Mouse (Mus musculus): Measurements from ENCODE around the gene Dis3l2. TPM values are rescaled to one million over a fixed set of nuclear protein-coding genes. Genes with fewer than 3 reads are reported as not detected.

The Dis3l2 gene
- polyA plus RNA-seq, 1 experiment from 2014 or later: 8.8 TPM

DNA sequence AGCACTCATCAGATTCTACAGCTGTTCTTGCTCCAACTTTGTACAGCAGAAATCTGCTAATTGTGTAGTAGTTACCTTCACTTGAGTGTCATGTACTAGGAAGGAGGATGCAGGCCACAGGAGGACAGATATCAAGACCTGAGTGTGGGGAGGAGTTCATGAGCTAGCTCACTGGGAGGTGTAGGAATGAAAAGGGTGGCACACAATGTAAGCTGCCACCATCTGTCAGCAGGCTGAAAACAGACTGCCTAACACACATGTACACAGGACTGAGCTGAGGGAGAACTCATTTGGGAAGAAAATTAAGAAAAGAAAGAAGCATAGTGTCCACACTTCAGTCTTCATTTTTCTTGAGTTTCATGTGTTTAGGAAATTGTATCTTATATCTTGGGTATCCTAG is 282.8 kb downstream of the Dis3l2 start:
- Histone ChIP-seq H3K4me2 (no peak overlapping the region), H3K9me3 (replicated peaks) (no peaks in the 10 kb centered on the region), H3K27ac (no peak overlapping the region), H3K36me3 (peaks cover 3% of the 10 kb centered on the region; the same call in 1 of the 2 replicates), H3K27me3 (no peaks in the 10 kb centered on the region), H3K4me3 (replicated peaks) (no peak overlapping the region), H3K4me1 (replicated peaks) (no peaks in the 10 kb centered on the region), H3K9ac (no peak overlapping the region)
- ATAC-seq (ENCODE audit: low read depth): no peak
- no peak for DNase-seq

GRCm38 (mm10) chr1:86992849-86993248 is 289.2 kb downstream of the Dis3l2 start:
- DNase-seq (no peak), ATAC-seq (ENCODE audit: low read depth) (no peak)
- peaks cover 4% of the 10 kb centered on the region; the same call in 1 of the 2 replicates for H3K4me1 ChIP-seq (replicated peaks)
- no peak overlapping the region for H3K4me3 ChIP-seq (replicated peaks)
- H3K36me3 ChIP-seq: peaks cover 3% of the 10 kb centered on the region; the same call in 1 of the 2 replicates
- 62% methylated on average over 5 of the region's 5 CpGs for WGBS (ENCODE audit: insufficient replicate concordance)
- H3K4me2 ChIP-seq: no peak overlapping the region
- no peaks in the 10 kb centered on the region for H3K9me3 ChIP-seq (replicated peaks)
- H3K27ac ChIP-seq: no peak overlapping the region
- no peaks in the 10 kb centered on the region for H3K27me3 ChIP-seq
- H3K9ac ChIP-seq: no peak overlapping the region

GRCm38 (mm10) chr1:86994023-86994422 is 290.4 kb downstream of the Dis3l2 start:
- H3K27ac ChIP-seq: no peak overlapping the region
- H3K27me3 ChIP-seq: no peaks in the 10 kb centered on the region
- DNase-seq (no peak), ATAC-seq (ENCODE audit: low read depth) (no peak)
- H3K4me3 ChIP-seq (replicated peaks): no peak overlapping the region
- peaks cover 3% of the 10 kb centered on the region; the same call in 1 of the 2 replicates for H3K36me3 ChIP-seq
- no peak overlapping the region for H3K4me2 ChIP-seq
- H3K9me3 ChIP-seq (replicated peaks): no peaks in the 10 kb centered on the region
- H3K4me1 ChIP-seq (replicated peaks): peaks cover 4% of the 10 kb centered on the region; the same call in 1 of the 2 replicates
- H3K9ac ChIP-seq: no peak overlapping the region

DNA sequence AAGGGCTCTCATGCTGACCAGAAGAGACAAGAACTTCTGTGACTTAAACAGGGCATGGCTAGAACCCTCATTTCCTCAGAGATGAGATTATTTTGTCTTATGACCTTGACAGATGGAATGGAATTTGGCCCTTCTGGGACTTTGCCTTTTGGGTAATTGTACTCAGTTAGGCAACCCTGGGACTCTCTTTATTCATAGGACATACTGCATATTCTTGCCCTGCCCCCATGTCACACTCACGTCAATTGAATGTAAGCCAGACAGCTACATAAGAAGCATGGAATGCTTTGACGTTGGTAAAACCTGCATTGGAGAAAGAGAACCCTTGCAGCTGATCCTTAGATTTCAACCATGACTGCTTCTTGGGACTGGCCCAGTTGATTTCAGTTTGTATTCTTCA is 294.4 kb downstream of the Dis3l2 start:
- no peak overlapping the region for H3K27ac ChIP-seq
- peaks cover 4% of the 10 kb centered on the region; the same call in 1 of the 2 replicates for H3K4me1 ChIP-seq (replicated peaks)
- H3K27me3 ChIP-seq: no peaks in the 10 kb centered on the region
- DNase-seq (no peak), ATAC-seq (ENCODE audit: low read depth) (no peak)
- H3K4me3 ChIP-seq (replicated peaks): no peak overlapping the region
- 69% methylated on average over 2 of the region's 2 CpGs for WGBS (ENCODE audit: insufficient replicate concordance)
- H3K4me2 ChIP-seq: no peak overlapping the region
- no peaks in the 10 kb centered on the region for H3K36me3 ChIP-seq
- H3K9me3 ChIP-seq (replicated peaks): no peaks in the 10 kb centered on the region
- no peak overlapping the region for H3K9ac ChIP-seq

DNA sequence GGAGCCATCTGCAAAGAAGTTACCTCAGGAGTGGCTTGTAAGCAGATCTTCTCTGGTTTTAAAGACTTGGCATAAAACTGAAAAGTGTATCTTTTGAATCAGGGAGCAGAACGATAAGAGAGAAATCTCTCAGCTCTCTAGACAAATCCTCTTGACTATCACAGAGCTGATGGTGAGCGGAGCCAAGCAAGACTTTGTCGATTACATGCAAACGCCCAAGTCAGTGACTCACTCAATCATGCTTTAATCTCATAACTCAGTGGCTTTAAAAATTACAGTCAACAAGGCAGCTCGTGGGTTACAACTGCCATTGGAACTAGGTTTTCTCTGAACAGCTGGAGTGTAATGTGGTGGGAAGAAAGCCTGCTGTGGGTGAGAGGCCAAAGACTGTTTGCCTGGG is 297.8 kb downstream of the Dis3l2 start:
- Histone ChIP-seq H3K27me3 (no peaks in the 10 kb centered on the region), H3K4me3 (replicated peaks) (no peak overlapping the region), H3K27ac (no peak overlapping the region), H3K36me3 (no peaks in the 10 kb centered on the region), H3K9me3 (replicated peaks) (no peaks in the 10 kb centered on the region), H3K4me1 (replicated peaks) (peaks cover 4% of the 10 kb centered on the region; the same call in 1 of the 2 replicates), H3K4me2 (no peak overlapping the region), H3K9ac (no peak overlapping the region)
- WGBS (ENCODE audit: insufficient replicate concordance): 73% methylated on average over 5 of the region's 5 CpGs
- ATAC-seq (ENCODE audit: low read depth): no peak
- DNase-seq: no peak

GRCm38 (mm10) chr1:87002545-87003168 is 299.0 kb downstream of the Dis3l2 start:
- no peaks in the 10 kb centered on the region for H3K27me3 ChIP-seq
- WGBS (ENCODE audit: insufficient replicate concordance): 64% methylated on average over 9 of the region's 9 CpGs
- ATAC-seq (ENCODE audit: low read depth): no peak
- H3K9me3 ChIP-seq (replicated peaks): no peaks in the 10 kb centered on the region
- no peak for DNase-seq
- no peak overlapping the region for H3K4me2 ChIP-seq
- no peak overlapping the region for H3K4me3 ChIP-seq (replicated peaks)
- H3K36me3 ChIP-seq: no peaks in the 10 kb centered on the region
- no peaks in the 10 kb centered on the region for H3K4me1 ChIP-seq (replicated peaks)
- no peak overlapping the region for H3K9ac ChIP-seq
- no peak overlapping the region for H3K27ac ChIP-seq

- no peak for DNase-seq
These were observed 299.6 kb downstream of the Dis3l2 start for GRCm38 (mm10) chr1:87003169-87003552.

GRCm38 (mm10) chr1:87006425-87006824 is 302.8 kb downstream of the Dis3l2 start:
- H3K27ac ChIP-seq: no peak overlapping the region
- H3K36me3 ChIP-seq: no peaks in the 10 kb centered on the region
- no peak for DNase-seq
- 45% methylated on average over 1 of the region's 1 CpGs for WGBS (ENCODE audit: insufficient replicate concordance)
- no peak overlapping the region for H3K4me3 ChIP-seq (replicated peaks)
- H3K27me3 ChIP-seq: no peaks in the 10 kb centered on the region
- H3K4me2 ChIP-seq: no peak overlapping the region
- H3K4me1 ChIP-seq (replicated peaks): no peaks in the 10 kb centered on the region
- no peaks in the 10 kb centered on the region for H3K9me3 ChIP-seq (replicated peaks)
- H3K9ac ChIP-seq: no peak overlapping the region
- ATAC-seq (ENCODE audit: low read depth): no peak

More at GRCm38 (mm10) chr1:87003169-87003552, 299.6 kb downstream of the Dis3l2 start:
- Histone ChIP-seq H3K27me3 (no peaks in the 10 kb centered on the region), H3K27ac (no peak overlapping the region), H3K9me3 (replicated peaks) (no peaks in the 10 kb centered on the region), H3K4me1 (replicated peaks) (no peaks in the 10 kb centered on the region), H3K36me3 (no peaks in the 10 kb centered on the region), H3K4me3 (replicated peaks) (no peak overlapping the region), H3K9ac (no peak overlapping the region), H3K4me2 (no peak overlapping the region)
- WGBS (ENCODE audit: insufficient replicate concordance): 53% methylated on average over 2 of the region's 2 CpGs
- no peak for ATAC-seq (ENCODE audit: low read depth)

- DNase-seq: no peak
- Histone ChIP-seq H3K4me3 (replicated peaks) (no peak overlapping the region), H3K4me1 (replicated peaks) (no peaks in the 10 kb centered on the region), H3K9ac (no peak overlapping the region), H3K27me3 (no peaks in the 10 kb centered on the region), H3K4me2 (no peak overlapping the region), H3K36me3 (no peaks in the 10 kb centered on the region), H3K27ac (no peak overlapping the region), H3K9me3 (replicated peaks) (no peaks in the 10 kb centered on the region)
- no peak for ATAC-seq (ENCODE audit: low read depth)
- 46% methylated on average over 1 of the region's 1 CpGs for WGBS (ENCODE audit: insufficient replicate concordance)
These were observed 304.6 kb downstream of the Dis3l2 start for GRCm38 (mm10) chr1:87008211-87008610.

GRCm38 (mm10) chr1:87009156-87009555 is 305.5 kb downstream of the Dis3l2 start:
- Histone ChIP-seq H3K4me1 (replicated peaks) (no peaks in the 10 kb centered on the region), H3K4me2 (no peak overlapping the region), H3K9me3 (replicated peaks) (no peaks in the 10 kb centered on the region), H3K36me3 (no peaks in the 10 kb centered on the region), H3K27ac (no peak overlapping the region), H3K27me3 (no peaks in the 10 kb centered on the region), H3K9ac (no peak overlapping the region), H3K4me3 (replicated peaks) (no peak overlapping the region)
- DNase-seq (no peak), ATAC-seq (ENCODE audit: low read depth) (no peak)
- WGBS (ENCODE audit: insufficient replicate concordance): 58% methylated on average over 3 of the region's 3 CpGs

- no peak overlapping the region for H3K4me2 ChIP-seq
- no peaks in the 10 kb centered on the region for H3K9me3 ChIP-seq (replicated peaks)
- no peak overlapping the region for H3K4me3 ChIP-seq (replicated peaks)
- H3K9ac ChIP-seq: no peak overlapping the region
- 73% methylated on average over 12 of the region's 12 CpGs for WGBS (ENCODE audit: insufficient replicate concordance)
- no peaks in the 10 kb centered on the region for H3K4me1 ChIP-seq (replicated peaks)
- no peak overlapping the region for H3K27ac ChIP-seq
- ATAC-seq (ENCODE audit: low read depth): no peak
- no peak for DNase-seq
- no peaks in the 10 kb centered on the region for H3K27me3 ChIP-seq
- no peaks in the 10 kb centered on the region for H3K36me3 ChIP-seq
These were observed 307.2 kb downstream of the Dis3l2 start for GRCm38 (mm10) chr1:87010629-87011330.

DNA sequence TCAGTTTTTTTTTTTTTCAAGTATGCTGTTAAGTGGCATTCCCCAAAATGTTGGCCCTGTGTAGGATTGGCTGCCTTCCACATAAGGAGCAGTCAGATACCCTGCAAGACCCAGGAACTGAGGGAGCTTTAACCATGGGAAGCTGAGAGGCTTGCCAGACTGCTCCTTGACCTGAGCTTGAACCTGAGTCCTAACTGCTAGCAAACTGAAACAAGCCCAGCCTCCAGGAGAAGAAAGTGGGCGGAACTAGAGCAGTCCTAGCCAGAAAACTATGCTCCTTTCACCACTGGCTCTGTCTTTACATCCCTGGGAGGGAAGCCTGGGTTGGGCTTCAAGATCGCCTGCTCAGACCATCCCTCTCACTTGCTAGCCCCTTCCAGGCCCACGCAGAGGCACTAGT is 308.1 kb downstream of the Dis3l2 start:
- H3K4me3 ChIP-seq (replicated peaks): no peak overlapping the region
- no peaks in the 10 kb centered on the region for H3K36me3 ChIP-seq
- no peak overlapping the region for H3K9ac ChIP-seq
- H3K4me1 ChIP-seq (replicated peaks): no peaks in the 10 kb centered on the region
- DNase-seq (no peak), ATAC-seq (ENCODE audit: low read depth) (no peak)
- no peak overlapping the region for H3K4me2 ChIP-seq
- no peak overlapping the region for H3K27ac ChIP-seq
- 61% methylated on average over 3 of the region's 3 CpGs for WGBS (ENCODE audit: insufficient replicate concordance)
- no peaks in the 10 kb centered on the region for H3K27me3 ChIP-seq
- no peaks in the 10 kb centered on the region for H3K9me3 ChIP-seq (replicated peaks)

All from liver, embryonic 13.5 days (tissue).